Mouse (Mus musculus): ENCODE measurements at regions not wholly inside any gene's neighbourhood (a gene's known extent, or its start where the extent isn't known, plus 50 kb on each side); places are given as distances from the start of the nearest gene placed in this dataset.

DNA sequence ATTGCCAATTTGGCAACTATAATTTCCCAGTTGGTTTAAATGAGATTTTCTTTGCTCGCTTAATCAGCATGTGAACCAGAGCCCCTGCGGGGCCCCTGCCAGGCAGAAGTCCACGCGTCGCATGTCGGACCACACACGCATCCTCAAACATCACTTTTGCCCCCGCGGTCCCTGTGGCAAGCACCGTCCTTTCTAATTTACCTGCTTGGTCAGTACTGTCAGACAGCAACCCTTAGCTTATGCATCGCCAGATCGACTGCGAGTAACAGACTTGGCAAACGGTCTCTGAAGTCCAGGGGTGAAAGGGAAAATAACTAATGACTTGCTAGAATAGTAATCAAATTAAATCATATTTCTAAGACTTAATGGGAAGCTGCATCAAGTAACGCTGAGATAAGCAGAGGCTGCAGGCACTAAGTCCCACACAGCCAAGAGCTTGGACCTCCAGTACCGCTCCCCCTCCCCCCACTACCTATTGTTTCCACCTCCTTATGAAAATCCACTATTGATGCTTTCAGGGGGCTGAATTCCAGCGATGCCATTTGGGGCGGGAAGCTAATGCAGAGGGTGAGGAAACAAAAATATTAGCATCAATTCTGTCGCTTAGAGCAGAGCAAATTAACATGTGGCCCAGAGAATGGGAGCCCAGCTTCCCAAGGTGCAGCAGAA, 142.0 kb upstream of the Cntnap4 start:
- Histone ChIP-seq H3K27ac (ENCODE audit: insufficient read depth, low read length) (no peak overlapping the region), H3K27me3 (ENCODE audit: control insufficient read depth, insufficient read depth, low read length) (no peaks in the 10 kb centered on the region), H3K4me3 (replicated peaks; ENCODE audit: insufficient read depth, low read depth, low read length) (peak overlapping the region; percentile 13), H3K4me1 (ENCODE audit: control insufficient read depth, insufficient read depth, low read length) (no peaks in the 10 kb centered on the region)
- WGBS = 10% methylated on average over 19 of the region's 19 CpGs
- no peak for DNase-seq
- TF ChIP-seq POLR2A (IDR thresholded peaks at IDR 0.05; ENCODE audit: borderline replicate concordance, insufficient read depth, low read length) (no peak), CTCF (IDR thresholded peaks at IDR 0.05; ENCODE audit: borderline replicate concordance, insufficient read depth, low read depth, low read length) (no peak)

DNA sequence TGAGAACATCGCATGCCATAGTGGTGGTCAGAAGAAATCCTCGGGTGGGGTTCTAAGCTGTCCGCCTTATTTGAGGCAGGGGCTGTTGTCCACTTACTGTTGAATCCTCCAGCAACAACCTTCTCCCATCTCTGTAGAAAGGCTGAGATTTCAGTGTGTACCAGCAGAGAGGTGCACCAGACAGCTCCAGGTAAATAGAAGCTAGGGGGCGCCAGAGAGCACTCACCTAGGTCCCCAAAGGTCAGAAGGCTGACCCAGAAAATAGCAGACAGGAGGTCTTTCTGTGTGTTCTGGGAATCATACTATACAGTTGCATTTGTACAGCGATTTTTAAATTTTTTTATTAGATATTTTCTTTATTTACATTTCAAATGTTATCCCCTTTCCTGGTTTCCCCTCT, 157.9 kb upstream of the Cntnap4 start:
- Histone ChIP-seq H3K27ac (ENCODE audit: insufficient read depth, low read length) (no peak overlapping the region), H3K4me3 (replicated peaks; ENCODE audit: insufficient read depth, low read depth, low read length) (no peak overlapping the region), H3K4me1 (ENCODE audit: control insufficient read depth, insufficient read depth, low read length) (no peaks in the 10 kb centered on the region), H3K27me3 (ENCODE audit: control insufficient read depth, insufficient read depth, low read length) (no peaks in the 10 kb centered on the region)
- no peak for DNase-seq
- 89% methylated on average over 5 of the region's 5 CpGs for whole genome bisulfite sequencing
- no peak for TF ChIP-seq POLR2A (IDR thresholded peaks at IDR 0.05; ENCODE audit: borderline replicate concordance, insufficient read depth, low read length)
- TF ChIP-seq CTCF (IDR thresholded peaks at IDR 0.05; ENCODE audit: borderline replicate concordance, insufficient read depth, low read depth, low read length) = no peak

DNA sequence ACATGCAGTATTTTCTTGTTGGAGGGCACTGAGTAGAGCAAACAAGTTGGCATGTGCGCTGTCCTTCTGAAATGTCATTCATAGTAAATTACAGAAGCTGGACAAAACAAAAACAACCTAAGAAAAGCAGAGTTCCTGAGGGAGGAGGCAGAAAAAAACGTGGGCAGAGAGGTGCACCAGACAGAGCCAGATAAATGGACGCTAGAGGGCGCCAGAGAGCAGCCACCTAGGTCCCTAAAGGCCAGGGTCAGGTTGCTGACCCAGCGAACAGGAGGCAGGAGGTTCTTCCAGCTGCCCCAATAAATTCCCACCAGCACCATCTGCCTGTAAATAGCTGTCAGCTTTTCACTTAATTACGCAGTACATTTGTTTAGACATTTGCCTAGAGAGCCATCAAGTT, 158.6 kb upstream of the Cntnap4 start:
- H3K27me3 ChIP-seq (ENCODE audit: control insufficient read depth, insufficient read depth, low read length) = no peaks in the 10 kb centered on the region
- peak; percentile 12 to 31 for DNase-seq
- H3K4me3 ChIP-seq (replicated peaks; ENCODE audit: insufficient read depth, low read depth, low read length) = no peak overlapping the region
- no peaks in the 10 kb centered on the region for H3K4me1 ChIP-seq (ENCODE audit: control insufficient read depth, insufficient read depth, low read length)
- no peak overlapping the region for H3K27ac ChIP-seq (ENCODE audit: insufficient read depth, low read length)
- 22% methylated on average over 6 of the region's 6 CpGs for WGBS
- TF ChIP-seq POLR2A (IDR thresholded peaks at IDR 0.05; ENCODE audit: borderline replicate concordance, insufficient read depth, low read length) = no peak
- TF ChIP-seq CTCF (IDR thresholded peaks at IDR 0.05; ENCODE audit: borderline replicate concordance, insufficient read depth, low read depth, low read length) = peak; percentile 56; the same call in 1 of the 2 replicates

DNA sequence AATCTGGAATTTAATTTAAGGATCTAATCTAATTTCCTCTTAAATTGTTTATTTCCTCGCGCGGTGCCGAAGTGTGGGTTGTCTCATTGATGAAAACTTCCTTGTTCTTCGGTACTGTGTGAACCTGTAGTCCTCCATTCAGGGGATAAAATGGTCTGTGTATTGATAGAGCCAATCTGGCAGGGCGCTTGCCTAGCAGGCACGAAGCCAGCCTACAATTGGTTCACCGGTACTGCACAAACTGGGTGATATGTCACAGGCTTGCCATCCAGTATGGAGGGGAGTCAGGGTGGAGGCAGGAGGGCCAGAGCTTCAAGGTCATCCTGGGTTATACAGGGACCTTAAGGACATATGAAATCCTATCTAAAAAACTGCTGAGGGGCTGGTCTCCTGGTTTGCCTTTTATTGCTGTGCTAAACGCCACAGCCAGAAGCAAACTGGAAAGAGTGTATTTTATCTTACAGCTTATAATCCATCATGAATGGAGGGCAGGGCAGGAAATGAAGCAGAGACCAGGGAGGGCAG, 161.6 kb upstream of the Cntnap4 start:
- H3K27ac ChIP-seq (ENCODE audit: insufficient read depth, low read length) = no peak overlapping the region
- no peaks in the 10 kb centered on the region for H3K4me1 ChIP-seq (ENCODE audit: control insufficient read depth, insufficient read depth, low read length)
- TF ChIP-seq POLR2A (IDR thresholded peaks at IDR 0.05; ENCODE audit: borderline replicate concordance, insufficient read depth, low read length) = no peak
- no peak for TF ChIP-seq CTCF (IDR thresholded peaks at IDR 0.05; ENCODE audit: borderline replicate concordance, insufficient read depth, low read depth, low read length)
- no peaks in the 10 kb centered on the region for H3K27me3 ChIP-seq (ENCODE audit: control insufficient read depth, insufficient read depth, low read length)
- 70% methylated on average over 9 of the region's 9 CpGs for WGBS
- no peak for DNase-seq
- no peak overlapping the region for H3K4me3 ChIP-seq (replicated peaks; ENCODE audit: insufficient read depth, low read depth, low read length)

DNA sequence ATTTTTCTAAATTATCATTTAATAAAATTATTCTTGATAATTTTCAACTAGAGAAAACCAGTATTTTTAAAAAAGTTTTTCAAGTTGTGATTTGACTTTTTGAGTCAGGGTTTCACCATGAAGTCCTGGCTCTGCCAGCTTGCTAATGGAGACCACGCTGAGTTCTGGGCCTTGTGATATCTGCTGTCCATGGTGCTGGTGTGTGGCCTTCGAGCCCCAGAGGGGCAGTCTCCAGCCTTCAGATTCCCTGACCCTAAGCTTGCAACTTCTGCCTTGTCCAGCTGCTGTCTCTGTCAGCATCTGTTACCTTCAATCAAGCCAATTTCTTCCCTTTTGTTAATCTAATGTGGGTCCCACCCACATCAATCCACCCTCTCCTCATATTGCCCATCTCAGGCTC, 165.8 kb upstream of the Cntnap4 start:
- no peaks in the 10 kb centered on the region for H3K4me1 ChIP-seq (ENCODE audit: control insufficient read depth, insufficient read depth, low read length)
- H3K27ac ChIP-seq (ENCODE audit: insufficient read depth, low read length) = no peak overlapping the region
- no peak for DNase-seq
- H3K27me3 ChIP-seq (ENCODE audit: control insufficient read depth, insufficient read depth, low read length) = no peaks in the 10 kb centered on the region
- 20% methylated on average over 2 of the region's 2 CpGs for WGBS
- no peak overlapping the region for H3K4me3 ChIP-seq (replicated peaks; ENCODE audit: insufficient read depth, low read depth, low read length)
- no peak for TF ChIP-seq CTCF (IDR thresholded peaks at IDR 0.05; ENCODE audit: borderline replicate concordance, insufficient read depth, low read depth, low read length)
- no peak for TF ChIP-seq POLR2A (IDR thresholded peaks at IDR 0.05; ENCODE audit: borderline replicate concordance, insufficient read depth, low read length)

DNA sequence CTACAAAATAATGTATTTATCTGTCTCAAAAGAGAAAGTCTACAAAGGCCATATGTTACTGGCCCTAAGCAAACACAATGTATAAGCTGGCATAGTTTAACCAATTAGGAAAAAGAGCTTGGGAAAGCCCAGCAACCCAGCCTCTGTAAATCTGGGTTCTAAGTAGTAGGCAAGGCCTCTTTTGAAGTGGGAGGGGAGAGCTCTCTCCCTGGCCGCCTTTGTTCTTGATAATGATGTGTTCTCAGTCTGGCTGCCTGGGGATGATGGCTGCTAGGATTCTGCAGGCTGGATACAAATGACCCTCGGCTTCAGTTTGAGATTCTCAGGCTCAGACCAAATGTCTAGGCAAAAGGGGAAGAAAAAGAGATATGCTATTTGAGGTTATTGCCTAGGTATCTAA, 172.4 kb upstream of the Cntnap4 start:
- H3K4me3 ChIP-seq (replicated peaks; ENCODE audit: insufficient read depth, low read depth, low read length) = no peak overlapping the region
- H3K27me3 ChIP-seq (ENCODE audit: control insufficient read depth, insufficient read depth, low read length) = no peaks in the 10 kb centered on the region
- no peak for DNase-seq
- 34% methylated on average over 2 of the region's 2 CpGs for WGBS
- H3K27ac ChIP-seq (ENCODE audit: insufficient read depth, low read length) = no peak overlapping the region
- TF ChIP-seq POLR2A (IDR thresholded peaks at IDR 0.05; ENCODE audit: borderline replicate concordance, insufficient read depth, low read length) = no peak
- TF ChIP-seq CTCF (IDR thresholded peaks at IDR 0.05; ENCODE audit: borderline replicate concordance, insufficient read depth, low read depth, low read length) = no peak
- H3K4me1 ChIP-seq (ENCODE audit: control insufficient read depth, insufficient read depth, low read length) = no peaks in the 10 kb centered on the region

DNA sequence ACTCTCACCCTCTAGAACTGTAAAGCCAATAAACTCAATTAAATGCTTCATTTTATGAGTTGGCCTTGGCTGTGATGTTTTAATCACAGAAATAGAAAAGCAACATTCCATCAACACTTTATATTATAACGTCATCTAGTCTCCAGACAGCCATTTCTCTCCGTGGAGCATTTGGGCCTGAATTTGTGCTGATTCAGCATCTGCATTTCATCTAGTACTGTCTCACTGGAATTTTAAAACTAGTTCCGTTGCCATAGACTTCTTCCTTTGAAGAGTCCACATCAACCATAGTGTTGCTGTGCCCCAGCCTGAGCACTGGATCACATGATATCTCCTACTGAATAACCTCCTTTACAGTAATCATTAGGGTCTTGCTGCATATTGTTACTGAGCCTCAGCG, 179.7 kb upstream of the Cntnap4 start:
- H3K27me3 ChIP-seq (ENCODE audit: control insufficient read depth, insufficient read depth, low read length) = no peaks in the 10 kb centered on the region; the same call in 1 of the 2 replicates
- no peak for TF ChIP-seq CTCF (IDR thresholded peaks at IDR 0.05; ENCODE audit: borderline replicate concordance, insufficient read depth, low read depth, low read length)
- TF ChIP-seq POLR2A (IDR thresholded peaks at IDR 0.05; ENCODE audit: borderline replicate concordance, insufficient read depth, low read length) = no peak
- no peaks in the 10 kb centered on the region for H3K4me1 ChIP-seq (ENCODE audit: control insufficient read depth, insufficient read depth, low read length)
- no peak overlapping the region for H3K27ac ChIP-seq (ENCODE audit: insufficient read depth, low read length)
- DNase-seq = no peak
- 92% methylated on average over 4 of the region's 4 CpGs for WGBS
- H3K4me3 ChIP-seq (replicated peaks; ENCODE audit: insufficient read depth, low read depth, low read length) = no peak overlapping the region

DNA sequence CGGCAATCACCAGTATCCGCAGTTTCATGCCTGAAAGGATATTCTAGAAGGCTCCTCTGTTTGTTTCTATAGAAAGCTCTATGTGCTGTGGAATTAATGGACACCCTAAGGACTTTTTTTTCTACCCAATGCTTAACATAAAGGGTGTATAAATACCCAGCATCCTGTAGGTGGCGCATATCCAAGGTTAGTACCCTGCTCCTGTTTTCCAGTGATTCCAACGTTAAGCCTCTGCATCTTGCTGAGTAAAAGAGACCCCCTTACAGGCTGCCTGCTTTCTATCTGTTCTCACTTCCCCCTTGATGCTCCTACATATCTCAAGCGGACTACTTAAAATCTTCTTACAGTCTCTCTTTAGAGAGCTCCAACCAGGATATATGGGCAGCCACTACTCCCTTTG, 221.5 kb upstream of the Cntnap4 start:
- no peak overlapping the region for H3K27ac ChIP-seq (ENCODE audit: insufficient read depth, low read length)
- no peaks in the 10 kb centered on the region for H3K4me1 ChIP-seq (ENCODE audit: control insufficient read depth, insufficient read depth, low read length)
- 37% methylated on average over 5 of the region's 5 CpGs for WGBS
- DNase-seq = no peak
- no peaks in the 10 kb centered on the region for H3K27me3 ChIP-seq (ENCODE audit: control insufficient read depth, insufficient read depth, low read length)
- H3K4me3 ChIP-seq (replicated peaks; ENCODE audit: insufficient read depth, low read depth, low read length) = no peak overlapping the region
- TF ChIP-seq POLR2A (IDR thresholded peaks at IDR 0.05; ENCODE audit: borderline replicate concordance, insufficient read depth, low read length) (no peak), CTCF (IDR thresholded peaks at IDR 0.05; ENCODE audit: borderline replicate concordance, insufficient read depth, low read depth, low read length) (peak; percentile 29; the same call in 1 of the 2 replicates)
